Mouse (Mus musculus) stomach, postnatal 0 days (tissue): ENCODE data around the gene Mylk4.

Experiments used
- CTCF ChIP-seq: IDR thresholded peaks from 2 replicates; pipeline ENCODE4 v1.5.1; 2016; ENCODE audit warnings: antibody characterized with exemption, low read depth, mild to moderate bottlenecking, moderate library complexity
- EP300 ChIP-seq: optimal IDR thresholded peaks from 2 replicates; pipeline ENCODE3; 2016; ENCODE audit warnings: antibody characterized with exemption

GRCm38 (mm10) chr13:32807624-32808023 lies 23.9 kb upstream of the Mylk4 start:
- TF ChIP-seq EP300 (no peak), CTCF (no peak)
